In genomic region chr10:117616191-117616680, GRCm38 (mm10) we compare ENCODE assay signal across 16 mouse cellular contexts.
"Had no signal": no experiment of that assay in that cellular context is flagged by ENCODE, and none has a peak within 500 bp of the region (broad histone marks: within the 10 kb centered on the region; RNA-seq: fewer than 3 reads in every experiment).

No protein-coding gene starts in this region.

- DNase-seq: cerebellum, adult 9-10 months; cerebellum, adult 9-11 months; cerebellum, postnatal 10 days; cerebellum, postnatal 14 days; cerebellum, postnatal 25 days; cerebellum, postnatal 36 days; embryo, embryonic 11 days; forebrain, postnatal 0 days; gastrocnemius, adult 2 months; gastrocnemius, postnatal 10 days; gastrocnemius, postnatal 14 days; gastrocnemius, postnatal 25 days; gastrocnemius, postnatal 36 days; heart, adult 11 months; heart, adult 18-20 months; heart, adult 2 months had no signal
